Mouse (Mus musculus) stomach, postnatal 0 days (tissue): ENCODE results near the gene Olfr980.
"Not testable (repeated sequence)": the region's sequence is repeated elsewhere in the genome, so short reads cannot be mapped to it uniquely, and the experiment has no call there.

ENCODE experiments used
- CTCF ChIP-seq: IDR thresholded peaks from 2 replicates; pipeline ENCODE4 v1.5.1; 2016; ENCODE audit warnings: antibody characterized with exemption, low read depth, mild to moderate bottlenecking, moderate library complexity
- EP300 ChIP-seq: optimal IDR thresholded peaks from 2 replicates; pipeline ENCODE3; 2016; ENCODE audit warnings: antibody characterized with exemption

DNA sequence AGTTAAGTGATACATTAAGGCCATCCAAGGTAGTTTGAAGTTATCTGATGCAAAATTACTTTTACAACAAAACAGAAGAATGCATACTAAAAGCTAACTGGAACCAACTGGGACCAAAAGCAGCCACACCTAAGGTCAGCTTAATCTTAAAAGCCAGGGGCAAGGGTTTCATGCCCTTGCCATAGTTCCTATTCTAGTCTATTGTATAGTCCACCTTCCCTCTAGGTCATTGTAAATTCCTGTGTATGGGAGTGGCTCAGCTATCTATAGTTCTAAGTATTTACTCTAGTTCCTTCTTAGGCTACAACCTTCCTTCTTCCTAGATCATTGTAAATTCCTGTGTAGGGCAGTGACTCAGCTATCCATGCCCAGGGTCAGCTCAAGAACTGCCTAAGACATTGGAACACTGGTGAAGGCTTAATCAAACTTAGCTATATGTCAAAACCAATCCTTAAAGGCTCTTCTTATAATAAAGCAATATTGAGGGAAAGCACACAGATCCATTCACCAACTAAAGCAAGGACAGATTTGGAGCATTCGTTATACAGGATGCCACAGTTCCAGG, 32.7 kb downstream of the Olfr980 start:
- not testable (repeated sequence) for TF ChIP-seq CTCF, EP300
